Mouse (Mus musculus) limb, embryonic 13.5 days (tissue): Measurements from ENCODE around the gene Uqcc3. TPM values are rescaled to one million over a fixed set of nuclear protein-coding genes. Genes with fewer than 3 reads are reported as not detected.

ENCODE experiments used
- ATAC-seq: fragments of 200-750 bp; cut with Nextera tagmentation; 2 replicates; pipeline ENCODE4 v1.8.0; 2017; ENCODE audit warnings: low read depth, moderate number of reproducible peaks, moderate TSS enrichment; ENCODE audit not compliant: low FRiP score
- H3K27ac ChIP-seq: fragments of 300-500 bp; sonication (generic); 2 replicates; pipeline ENCODE4 v1.5.1; 2015; ENCODE audit warnings: inconsistent platforms, mild to moderate bottlenecking, moderate library complexity
- H3K27me3 ChIP-seq: fragments of 300-500 bp; sonication (generic); 2 replicates; pipeline ENCODE4 v1.6.1; 2015; ENCODE audit warnings: mild to moderate bottlenecking, inconsistent platforms
- H3K36me3 ChIP-seq: fragments of 300-500 bp; sonication (generic); 2 replicates; pipeline ENCODE4 v1.6.1; 2015; ENCODE audit warnings: inconsistent platforms, mild to moderate bottlenecking, moderate library complexity
- H3K4me1 ChIP-seq: fragments of 300-500 bp; sonication (generic); 2 replicates; pipeline ENCODE4 v1.6.1; 2015; ENCODE audit warnings: inconsistent platforms
- H3K4me2 ChIP-seq: fragments of 300-500 bp; sonication (generic); replicated peaks from 2 replicates; pipeline ENCODE4 v1.6.1; 2015; ENCODE audit warnings: inconsistent platforms, mild to moderate bottlenecking, moderate library complexity
- H3K4me3 ChIP-seq: fragments of 300-500 bp; sonication (generic); 2 replicates; pipeline ENCODE4 v1.5.1; 2015; ENCODE audit warnings: moderate library complexity, mild to moderate bottlenecking, inconsistent platforms
- H3K9ac ChIP-seq: fragments of 300-500 bp; sonication (generic); 2 replicates; pipeline ENCODE4 v1.6.1; 2015; ENCODE audit warnings: mild to moderate bottlenecking, inconsistent platforms
- H3K9me3 ChIP-seq: fragments of 300-500 bp; sonication (generic); 2 replicates; pipeline ENCODE4 v1.6.1; 2016; ENCODE audit warnings: inconsistent platforms
- WGBS: fragments of 180-500 bp; shearing (Covaris S2); methylation state at CpG from one replicate; pipeline ENCODE4 v1.1.7; 2015; 5-methylcytosine and 5-hydroxymethylcytosine counted together
- polyA plus RNA-seq: library from polyadenylated mRNA; unstranded; fragments of >200 nt; fragmentation: Nextera tagmentation; extraction: Ambion mirVana; gene quantifications from 2 replicates; pipeline ENCODE4 v1.2.1, GENCODE M21; 2015

Uqcc3 gene
- polyA plus RNA-seq, 1 experiment from 2014 or later: 66.7 TPM

GRCm38 (mm10) chr19:8864265-8864664, 16.5 kb downstream of the Uqcc3 start:
- no peak for ATAC-seq
- Histone ChIP-seq H3K9me3 (no peaks in the 10 kb centered on the region), H3K36me3 (no peaks in the 10 kb centered on the region), H3K4me2 (no peak overlapping the region), H3K27me3 (no peaks in the 10 kb centered on the region), H3K9ac (no peak overlapping the region), H3K27ac (no peak overlapping the region), H3K4me3 (no peak overlapping the region), H3K4me1 (no peaks in the 10 kb centered on the region)
- WGBS: 84% methylated on average over 6 of the region's 6 CpGs

- 25% methylated on average over 1 of the region's 1 CpGs for WGBS
Measured at GRCm38 (mm10) chr19:8859018-8859417, 21.7 kb downstream of the Uqcc3 start.

GRCm38 (mm10) chr19:8857689-8858088, 23.0 kb downstream of the Uqcc3 start:
- Histone ChIP-seq H3K36me3 (no peaks in the 10 kb centered on the region), H3K4me1 (0 out of 2 replicates have a peak, but pooled peaks cover under 1% of the 10 kb centered on the region), H3K27me3 (no peaks in the 10 kb centered on the region), H3K4me3 (no peak overlapping the region), H3K27ac (no peak overlapping the region), H3K9ac (no peak overlapping the region), H3K9me3 (no peaks in the 10 kb centered on the region), H3K4me2 (no peak overlapping the region)
- WGBS: 44% methylated on average over 4 of the region's 4 CpGs
- no peak for ATAC-seq

More at GRCm38 (mm10) chr19:8859018-8859417, 21.7 kb downstream of the Uqcc3 start:
- no peak for ATAC-seq
- no peaks in the 10 kb centered on the region for H3K4me1 ChIP-seq
- no peaks in the 10 kb centered on the region for H3K27me3 ChIP-seq
- no peaks in the 10 kb centered on the region for H3K36me3 ChIP-seq
- no peak overlapping the region for H3K4me3 ChIP-seq
- no peak overlapping the region for H3K9ac ChIP-seq
- no peaks in the 10 kb centered on the region for H3K9me3 ChIP-seq
- H3K27ac ChIP-seq: no peak overlapping the region
- no peak overlapping the region for H3K4me2 ChIP-seq

- ATAC-seq: no peak
- Histone ChIP-seq H3K9me3 (no peaks in the 10 kb centered on the region), H3K9ac (no peak overlapping the region), H3K36me3 (peaks cover 6% of the 10 kb centered on the region), H3K4me3 (no peak overlapping the region), H3K27ac (no peak overlapping the region), H3K4me2 (no peak overlapping the region), H3K4me1 (peaks cover 15% of the 10 kb centered on the region), H3K27me3 (no peaks in the 10 kb centered on the region)
- WGBS: 82% methylated on average over 3 of the region's 3 CpGs
Measured at GRCm38 (mm10) chr19:8853117-8853516, 27.6 kb downstream of the Uqcc3 start.

- peaks cover 15% of the 10 kb centered on the region for H3K4me1 ChIP-seq
- peaks cover 13% of the 10 kb centered on the region for H3K36me3 ChIP-seq
- no peaks in the 10 kb centered on the region for H3K9me3 ChIP-seq
- 42% methylated on average over 10 of the region's 10 CpGs for WGBS
- no peak overlapping the region for H3K4me2 ChIP-seq
- no peak overlapping the region for H3K4me3 ChIP-seq
- ATAC-seq: no peak
- no peaks in the 10 kb centered on the region for H3K27me3 ChIP-seq
- no peak overlapping the region for H3K27ac ChIP-seq
- no peak overlapping the region for H3K9ac ChIP-seq
Measured at GRCm38 (mm10) chr19:8852236-8852928, 28.3 kb downstream of the Uqcc3 start.

GRCm38 (mm10) chr19:8851639-8852038, 29.1 kb downstream of the Uqcc3 start:
- Histone ChIP-seq H3K36me3 (peaks cover 20% of the 10 kb centered on the region), H3K9ac (no peak overlapping the region), H3K27me3 (no peaks in the 10 kb centered on the region), H3K4me3 (no peak overlapping the region), H3K9me3 (no peaks in the 10 kb centered on the region), H3K27ac (no peak overlapping the region), H3K4me1 (peaks cover 15% of the 10 kb centered on the region), H3K4me2 (no peak overlapping the region)
- WGBS: 54% methylated on average over 7 of the region's 7 CpGs
- ATAC-seq: no peak

GRCm38 (mm10) chr19:8850402-8850901, 30.3 kb downstream of the Uqcc3 start, which contains the start of gene Lrrn4cl:
Gene Lrrn4cl, plus strand, starts transcription at chr19:8850768.
- Histone ChIP-seq H3K27me3 (no peaks in the 10 kb centered on the region), H3K9ac (0 out of 2 replicates have a peak within 1 kb of the TSS, but pooled peaks have one; percentile 10), H3K4me3 (no peak within 1 kb of the TSS), H3K9me3 (no peaks in the 10 kb centered on the region), H3K4me1 (peaks cover 15% of the 10 kb centered on the region), H3K27ac (peak within 1 kb of the TSS; percentile 52; the same call in 1 of the 2 replicates), H3K4me2 (peak within 1 kb of the TSS; percentile 17; the same call in 1 of the 2 replicates), H3K36me3 (peaks cover 32% of the 10 kb centered on the region)
- peak; percentile 67; the same call in 1 of the 2 replicates for ATAC-seq
- WGBS: 17% methylated on average over 7 of the region's 7 CpGs

- peaks cover 15% of the 10 kb centered on the region for H3K4me1 ChIP-seq
- H3K9me3 ChIP-seq: no peaks in the 10 kb centered on the region
- H3K27me3 ChIP-seq: no peaks in the 10 kb centered on the region
- H3K4me2 ChIP-seq: no peak overlapping the region
- no peak for ATAC-seq
- WGBS: 83% methylated on average over 5 of the region's 5 CpGs
- H3K9ac ChIP-seq: no peak overlapping the region
- H3K36me3 ChIP-seq: peaks cover 33% of the 10 kb centered on the region
- no peak overlapping the region for H3K4me3 ChIP-seq
- H3K27ac ChIP-seq: no peak overlapping the region
Measured at GRCm38 (mm10) chr19:8848356-8848755, 32.4 kb downstream of the Uqcc3 start.

GRCm38 (mm10) chr19:8844371-8845129, 36.2 kb downstream of the Uqcc3 start:
- ATAC-seq: no peak
- Histone ChIP-seq H3K4me3 (no peak overlapping the region), H3K4me1 (peaks cover 16% of the 10 kb centered on the region), H3K9ac (no peak overlapping the region), H3K36me3 (peaks cover 47% of the 10 kb centered on the region), H3K27ac (no peak overlapping the region), H3K9me3 (no peaks in the 10 kb centered on the region), H3K4me2 (no peak overlapping the region), H3K27me3 (no peaks in the 10 kb centered on the region)
- 62% methylated on average over 5 of the region's 5 CpGs for WGBS

- H3K9ac ChIP-seq: no peak overlapping the region
- no peak overlapping the region for H3K4me2 ChIP-seq
- no peaks in the 10 kb centered on the region for H3K9me3 ChIP-seq
- no peak overlapping the region for H3K27ac ChIP-seq
- H3K27me3 ChIP-seq: no peaks in the 10 kb centered on the region
- peaks cover 40% of the 10 kb centered on the region for H3K36me3 ChIP-seq
- H3K4me1 ChIP-seq: peaks cover 32% of the 10 kb centered on the region
- WGBS: 86% methylated on average over 6 of the region's 6 CpGs
- H3K4me3 ChIP-seq: no peak overlapping the region
- ATAC-seq: no peak
Measured at GRCm38 (mm10) chr19:8842961-8843360, 37.8 kb downstream of the Uqcc3 start.

GRCm38 (mm10) chr19:8841012-8841411, 39.7 kb downstream of the Uqcc3 start:
- 91% methylated on average over 7 of the region's 7 CpGs for WGBS
- Histone ChIP-seq H3K4me2 (peak overlapping the region; percentile 71), H3K9ac (peak overlapping the region; percentile 67), H3K4me1 (peaks cover 32% of the 10 kb centered on the region), H3K4me3 (peak overlapping the region; percentile 48), H3K36me3 (peaks cover 20% of the 10 kb centered on the region), H3K9me3 (no peaks in the 10 kb centered on the region), H3K27ac (no peak overlapping the region), H3K27me3 (no peaks in the 10 kb centered on the region)
- ATAC-seq: no peak
